Mouse (Mus musculus) thymus, postnatal 25 days (tissue): Measurements from ENCODE around the gene Amotl1.
"Not testable (repeated sequence)": the region's sequence is repeated elsewhere in the genome, so short reads cannot be mapped to it uniquely, and the experiment has no call there.

Experiments
- DNase-seq: peaks from one replicate; pipeline ENCODE4 v3.0.0; 2022

Amotl1 gene

DNA sequence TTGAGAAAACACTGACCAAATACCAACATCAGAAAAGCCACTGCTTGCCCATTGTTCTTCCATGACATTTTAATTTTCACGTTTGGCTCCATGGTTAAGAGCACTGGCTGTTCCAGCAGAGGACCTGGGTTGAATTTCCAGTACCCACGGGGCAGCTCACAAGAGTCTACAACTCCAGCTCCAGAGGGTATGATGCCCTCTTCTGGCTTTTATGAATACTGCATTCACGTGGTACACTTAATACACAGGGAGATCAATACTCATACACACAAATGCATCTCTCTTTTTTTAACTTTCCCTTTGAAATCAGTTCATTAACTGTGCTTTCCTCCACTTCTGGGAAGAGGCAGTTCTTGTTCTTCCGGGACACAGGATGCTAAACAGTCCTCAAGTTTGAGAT lies 41.4 kb downstream of the Amotl1 start:
- no peak for DNase-seq

DNA sequence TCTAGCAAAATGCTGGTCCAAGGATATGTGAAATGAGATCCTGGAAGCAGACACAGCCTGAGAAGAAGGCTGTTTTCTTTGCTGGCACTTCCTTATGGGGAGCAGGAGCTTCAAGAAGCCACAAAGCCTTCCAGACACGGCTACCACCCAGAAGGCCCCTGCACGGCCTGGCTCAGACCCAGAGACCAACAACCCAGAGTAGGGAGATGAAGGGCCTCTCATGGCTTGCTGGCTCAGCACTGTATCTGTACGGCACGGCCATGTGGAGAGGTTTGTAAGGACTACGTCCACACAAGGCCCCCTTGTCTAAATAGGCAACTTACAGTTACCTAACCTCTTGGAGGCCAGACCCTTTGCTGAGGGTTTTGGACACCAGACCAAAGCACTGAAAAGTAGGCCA lies 45.1 kb downstream of the Amotl1 start:
- no peak for DNase-seq

DNA sequence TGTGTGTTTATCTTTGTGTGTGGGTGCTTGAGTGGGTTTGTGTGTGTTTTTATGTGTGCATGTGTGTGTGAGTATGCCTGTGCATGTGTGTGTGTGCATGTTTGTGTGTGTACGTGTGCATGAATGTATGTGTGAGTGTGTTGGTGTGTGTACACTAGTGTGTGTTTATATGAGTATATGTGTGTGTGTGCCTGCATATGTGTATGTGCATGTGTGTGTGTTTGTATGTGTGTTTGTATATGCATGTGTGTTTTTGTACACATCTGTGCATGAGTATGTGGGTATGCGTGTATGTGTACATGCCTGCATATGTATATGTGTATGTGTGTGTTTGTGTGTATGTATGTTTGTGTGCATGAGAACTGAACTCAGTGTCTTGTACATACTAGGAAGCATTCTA lies 46.7 kb downstream of the Amotl1 start:
- no peak for DNase-seq

DNA sequence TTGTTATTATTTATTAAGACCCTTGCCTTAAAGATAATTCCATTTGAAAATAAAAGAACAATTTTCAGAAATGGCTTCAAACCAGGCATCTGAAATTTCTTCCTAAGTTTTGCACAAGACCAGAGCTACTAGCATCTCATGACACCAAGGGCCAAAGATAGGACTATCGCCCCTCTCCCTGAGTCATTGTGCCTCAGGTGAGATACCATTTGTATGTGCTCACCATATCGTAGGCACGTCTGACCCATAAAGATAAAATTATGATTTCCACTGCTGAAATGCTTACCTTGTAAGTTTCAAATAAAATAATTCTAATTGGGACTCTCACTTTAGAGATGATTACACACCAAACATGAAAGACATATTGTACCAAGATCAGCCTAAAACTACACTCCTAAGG lies 47.4 kb downstream of the Amotl1 start:
- no peak for DNase-seq

DNA sequence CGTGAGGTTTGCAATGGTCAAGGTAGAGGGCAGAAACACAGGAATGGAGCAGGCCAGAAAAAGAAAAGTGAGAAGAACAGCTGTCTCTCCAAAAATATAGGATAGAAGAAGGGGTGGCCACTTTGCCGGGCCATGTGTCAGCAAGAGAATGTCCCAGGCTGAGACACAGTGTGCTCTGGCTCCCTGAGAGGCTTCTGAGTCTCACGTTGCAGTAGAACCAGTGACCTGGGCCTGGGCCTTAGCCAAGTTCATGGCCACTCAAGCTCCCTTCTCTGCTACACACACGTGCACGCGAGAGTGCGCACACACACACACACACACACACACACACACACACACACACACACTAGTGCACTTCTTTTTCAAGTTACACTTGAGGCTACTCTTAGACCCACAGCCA lies 48.0 kb downstream of the Amotl1 start:
- DNase-seq: no peak

DNA sequence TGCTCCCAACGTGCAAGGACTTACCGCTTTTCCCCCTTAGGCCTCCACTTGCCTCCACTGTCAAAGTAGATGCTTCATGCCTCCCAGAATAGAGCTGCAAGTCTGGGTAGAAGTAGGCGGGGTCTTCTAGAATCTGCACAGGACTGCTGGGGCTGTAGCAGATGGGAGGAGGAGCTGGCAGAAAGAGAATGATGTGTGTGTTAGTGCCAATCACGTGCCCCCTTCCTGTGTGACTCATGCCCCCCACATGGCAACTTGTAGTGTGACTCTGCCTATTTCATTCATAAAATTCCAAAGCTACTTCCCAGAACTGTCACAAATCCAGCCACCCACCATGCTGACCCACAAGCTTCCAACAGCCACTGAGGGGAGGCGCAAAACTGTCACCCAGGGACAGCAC lies 48.4 kb downstream of the Amotl1 start:
- no peak for DNase-seq

DNA sequence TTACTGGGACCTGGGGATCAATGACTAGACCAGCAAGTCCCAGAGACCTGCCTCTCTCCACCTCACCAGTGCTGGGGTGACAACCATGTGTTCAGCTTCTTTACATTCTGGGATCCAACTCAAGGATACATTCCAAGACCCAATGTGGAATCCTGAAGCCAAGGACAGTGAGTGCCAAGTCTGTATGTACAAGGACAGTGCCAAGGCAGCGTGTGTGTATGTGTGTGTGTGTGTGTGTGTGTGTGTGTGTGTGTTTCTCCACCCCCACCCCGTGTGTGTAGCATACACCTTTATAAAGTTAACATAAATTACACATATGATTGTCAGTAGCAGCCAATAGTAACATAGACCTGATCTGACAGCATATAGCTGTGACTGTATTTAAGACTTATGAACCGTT lies 49.0 kb downstream of the Amotl1 start:
- DNase-seq: no peak

DNA sequence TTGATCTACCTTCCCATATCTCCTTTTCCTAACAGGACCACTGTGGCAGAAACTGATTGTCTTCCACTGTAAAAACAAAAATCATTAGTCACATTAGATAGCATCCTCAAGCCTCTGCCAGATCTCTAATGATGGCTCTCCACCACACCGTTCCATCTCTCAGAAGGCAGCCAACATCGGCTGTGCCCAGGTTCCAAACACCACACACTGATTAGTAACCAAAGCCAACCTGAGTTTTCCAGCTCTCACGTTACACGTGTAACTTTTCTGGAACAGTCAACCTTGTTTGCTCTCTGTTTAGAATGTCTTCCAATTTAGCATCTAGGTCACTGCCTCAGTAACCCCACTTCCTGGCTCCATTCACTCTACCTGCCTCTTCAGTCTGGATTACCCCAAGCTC lies 51.0 kb downstream of the Amotl1 start:
- DNase-seq: no peak

DNA sequence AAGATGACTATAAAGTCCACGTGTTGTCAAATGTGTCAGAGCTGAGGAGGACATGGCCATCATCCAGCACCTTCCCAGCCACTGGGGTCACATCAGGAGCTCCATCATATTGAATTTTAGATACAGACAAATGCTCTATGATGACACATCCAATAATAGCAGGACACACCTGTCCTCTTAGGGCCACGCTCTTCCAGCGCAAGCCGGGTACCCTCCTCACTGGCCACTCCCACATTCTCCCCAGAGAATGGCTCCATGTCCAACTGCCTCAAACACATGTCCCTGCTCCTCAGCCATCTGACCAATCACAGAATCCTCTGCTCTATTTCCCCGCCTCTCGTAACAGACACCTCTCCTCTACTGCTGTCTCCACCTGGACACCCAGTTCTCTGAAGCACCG lies 54.2 kb downstream of the Amotl1 start:
- DNase-seq: no peak

DNA sequence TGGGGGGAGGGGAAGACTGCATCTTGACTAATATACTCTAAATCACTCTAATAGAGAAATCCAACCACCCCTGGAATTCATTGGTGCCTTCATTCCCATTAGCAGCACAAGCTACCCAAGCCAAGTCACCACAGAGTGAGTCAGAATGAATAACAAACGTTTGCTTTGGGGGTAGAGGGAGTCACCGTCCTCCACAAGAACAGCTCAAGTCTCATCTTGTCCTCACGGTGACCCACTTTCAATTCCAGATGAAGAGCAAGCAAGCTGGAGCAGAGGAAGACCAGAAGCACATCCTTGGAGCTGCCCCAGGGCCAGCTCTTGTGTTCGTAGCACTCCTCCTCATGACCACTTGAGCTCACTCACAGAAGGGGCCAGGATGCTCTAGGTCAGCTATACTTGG lies 56.2 kb downstream of the Amotl1 start:
- DNase-seq: no peak

DNA sequence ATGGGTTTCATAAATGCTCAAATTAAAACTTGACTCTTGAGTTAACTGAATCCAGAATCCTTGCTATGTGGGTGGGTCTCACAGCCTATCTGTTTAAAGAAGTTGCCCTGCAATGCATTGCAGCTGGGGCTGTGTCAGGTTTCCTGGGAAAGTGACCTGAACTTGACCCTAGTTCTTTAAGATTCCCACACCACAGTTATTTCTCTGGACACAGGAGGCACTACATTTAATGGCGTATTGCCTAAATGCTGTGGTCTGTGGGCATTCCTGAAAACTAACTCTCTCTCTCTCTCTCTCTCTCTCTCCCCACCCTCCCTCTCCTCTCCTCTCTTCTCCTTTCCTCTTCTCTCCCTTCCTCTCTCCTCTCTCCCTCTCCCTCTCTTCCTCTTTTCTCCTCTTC lies 59.2 kb downstream of the Amotl1 start:
- no peak for DNase-seq

DNA sequence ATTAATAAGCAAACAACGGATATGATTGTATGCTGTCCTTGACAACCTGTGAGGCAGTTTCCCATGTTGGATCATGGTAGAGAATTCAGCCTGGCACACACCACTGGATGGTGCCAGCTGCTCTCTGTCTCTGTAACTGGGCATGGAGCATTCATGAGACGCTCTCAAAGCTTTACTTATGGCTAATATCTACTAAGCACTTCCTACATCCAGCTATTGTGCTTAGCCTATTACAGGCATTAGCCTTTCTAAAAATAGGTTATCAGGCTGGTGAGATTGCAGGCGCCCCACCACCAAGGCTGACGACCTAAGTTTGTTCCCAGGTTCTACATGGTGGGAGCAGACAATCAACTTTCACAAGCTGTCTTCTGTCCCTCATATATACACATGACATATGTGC lies 65.9 kb downstream of the Amotl1 start:
- DNase-seq: no peak

DNA sequence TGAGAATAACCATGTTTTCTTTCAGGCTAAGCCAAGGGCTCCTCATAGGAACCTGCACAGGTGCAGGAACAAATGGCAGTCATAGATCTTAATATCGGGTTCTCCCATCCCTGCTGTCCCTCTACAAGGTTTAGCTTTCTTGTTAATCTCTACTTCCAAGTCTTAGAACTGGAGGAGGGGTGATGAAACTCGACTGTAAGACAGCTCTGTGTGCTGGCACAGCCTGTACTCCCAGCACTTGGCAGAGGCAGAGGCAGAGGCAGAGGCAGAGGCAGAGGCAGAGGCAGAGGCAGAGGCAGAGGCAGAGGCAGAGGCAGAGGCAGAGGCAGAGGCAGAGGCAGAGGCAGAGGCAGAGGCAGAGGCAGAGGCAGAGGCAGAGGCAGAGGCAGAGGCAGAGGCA lies 68.5 kb downstream of the Amotl1 start:
- DNase-seq: not testable (repeated sequence)

DNA sequence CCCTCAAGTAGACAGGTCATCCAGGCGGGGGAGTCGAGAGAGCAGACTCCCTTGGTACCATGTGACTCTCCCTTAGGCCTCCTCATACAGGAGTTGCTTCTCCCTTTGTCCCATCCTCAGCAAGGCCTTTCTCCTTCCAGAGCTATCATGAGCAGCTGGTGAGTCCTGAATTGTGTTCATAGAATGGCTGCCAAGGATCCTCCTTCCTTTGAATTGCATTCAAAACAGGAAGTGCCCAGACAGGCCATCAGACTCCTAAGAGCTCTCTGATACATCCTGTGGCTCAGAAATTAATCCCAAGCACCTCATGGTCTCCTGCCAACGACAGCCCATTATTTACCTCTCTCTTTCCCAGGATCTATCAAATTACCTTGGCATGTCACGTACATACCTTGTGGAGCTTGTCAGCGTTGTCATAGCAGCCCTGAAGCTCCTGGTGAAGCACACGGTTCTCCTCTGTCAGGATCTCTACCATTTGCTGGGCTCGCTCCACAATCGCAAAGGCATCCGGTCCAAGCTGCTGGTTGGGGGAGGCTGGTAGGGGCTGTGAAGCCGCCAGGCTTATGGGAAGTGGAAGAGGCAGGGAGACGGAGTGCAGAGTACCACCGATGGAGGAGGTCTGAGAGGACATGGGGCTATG lies 70.0 kb downstream of the Amotl1 start:
- no peak for DNase-seq

DNA sequence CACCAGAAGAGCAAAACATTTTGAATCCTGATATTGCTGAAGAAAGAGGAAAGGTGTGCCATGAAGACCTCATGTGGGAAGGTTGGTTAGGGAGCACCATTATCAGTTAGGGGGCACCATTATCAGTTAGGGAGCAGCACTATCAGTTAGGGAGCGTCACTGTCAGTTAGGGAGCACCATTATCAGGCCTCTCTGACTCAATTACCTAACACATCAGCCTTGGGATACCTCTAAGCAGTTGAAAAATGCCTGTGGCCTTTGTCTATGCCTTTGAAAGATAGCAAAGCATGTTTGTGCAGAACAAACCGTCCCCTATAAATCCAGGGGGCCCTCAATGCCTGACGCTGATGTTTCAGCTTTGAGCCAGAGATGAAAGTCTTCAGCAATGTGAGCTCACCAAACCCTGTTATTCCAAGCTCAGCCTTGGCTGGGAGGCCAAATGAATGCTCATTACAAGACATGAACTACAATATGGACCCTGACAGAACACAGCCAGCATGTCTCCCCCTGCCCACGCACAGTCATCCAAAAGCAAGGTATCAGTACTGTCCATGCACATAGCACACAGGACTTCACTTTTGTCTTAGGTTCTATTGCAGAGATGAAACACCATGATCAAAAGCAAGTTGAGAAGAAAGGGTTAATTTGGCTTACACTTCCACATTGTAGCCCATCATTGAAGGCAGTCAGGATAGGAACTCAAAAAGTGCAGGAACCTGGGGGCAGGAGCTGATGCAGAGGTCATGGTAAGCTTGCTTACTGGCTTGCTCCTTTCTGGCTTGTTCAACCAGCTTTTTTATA lies 75.5 kb downstream of the Amotl1 start:
- DNase-seq: no peak

DNA sequence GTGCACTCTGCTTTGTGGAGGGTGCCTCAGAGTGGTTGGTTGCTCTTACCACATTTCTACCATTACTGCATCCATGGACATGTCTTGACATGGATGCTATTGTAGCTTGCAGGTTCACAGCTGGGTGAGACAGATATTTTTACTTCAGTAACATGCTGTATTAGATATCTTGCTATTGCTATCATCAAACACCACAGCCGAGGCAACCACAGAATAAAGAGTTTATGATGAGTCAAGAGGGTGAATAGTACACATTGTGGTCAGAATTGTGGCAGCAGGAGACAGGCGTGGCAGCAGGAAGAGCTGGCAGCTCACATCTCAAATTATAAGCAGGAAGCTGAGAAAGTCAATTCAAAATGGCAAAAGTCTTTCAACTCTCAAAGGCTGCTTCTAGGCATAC lies 76.4 kb downstream of the Amotl1 start:
- DNase-seq: no peak

DNA sequence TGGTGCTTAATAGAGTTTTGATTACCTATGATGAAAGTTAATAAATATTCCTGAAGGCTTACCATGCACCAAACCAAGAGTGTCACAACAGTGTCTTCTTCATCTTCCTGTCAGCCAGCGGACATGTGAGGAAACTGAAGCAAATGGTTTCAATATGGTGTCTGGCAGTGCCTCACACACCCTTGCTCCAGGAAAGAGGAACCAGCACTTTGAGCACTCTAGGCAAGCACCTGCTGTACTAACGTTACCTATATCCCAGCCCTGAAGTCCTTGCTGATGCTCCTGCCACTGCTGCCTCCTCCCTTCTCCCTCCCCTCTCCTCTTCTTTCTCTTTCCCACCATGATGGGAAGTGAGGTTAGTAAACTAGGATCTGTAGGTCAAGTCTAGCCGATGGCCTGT lies 80.4 kb downstream of the Amotl1 start:
- DNase-seq: no peak

DNA sequence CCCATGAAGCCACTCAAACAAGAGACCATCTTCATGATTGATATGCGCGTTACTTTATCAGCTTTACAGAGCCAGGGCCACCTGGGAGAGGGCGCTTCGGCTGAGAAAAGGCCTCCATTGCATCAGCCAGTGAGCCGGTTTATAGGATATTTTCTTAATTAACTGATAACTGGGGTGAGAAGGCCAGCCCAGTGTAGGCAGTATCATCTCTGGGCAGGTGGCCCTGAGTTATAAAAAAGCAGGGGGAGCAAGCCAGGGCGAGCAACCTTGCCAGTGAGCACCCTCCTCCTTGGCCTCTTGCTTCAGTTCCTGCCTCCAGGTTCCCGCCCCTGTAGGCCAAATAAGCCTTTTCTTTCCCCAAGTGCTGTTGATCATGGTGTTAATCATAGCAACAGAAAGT lies 81.5 kb downstream of the Amotl1 start:
- DNase-seq: no peak

DNA sequence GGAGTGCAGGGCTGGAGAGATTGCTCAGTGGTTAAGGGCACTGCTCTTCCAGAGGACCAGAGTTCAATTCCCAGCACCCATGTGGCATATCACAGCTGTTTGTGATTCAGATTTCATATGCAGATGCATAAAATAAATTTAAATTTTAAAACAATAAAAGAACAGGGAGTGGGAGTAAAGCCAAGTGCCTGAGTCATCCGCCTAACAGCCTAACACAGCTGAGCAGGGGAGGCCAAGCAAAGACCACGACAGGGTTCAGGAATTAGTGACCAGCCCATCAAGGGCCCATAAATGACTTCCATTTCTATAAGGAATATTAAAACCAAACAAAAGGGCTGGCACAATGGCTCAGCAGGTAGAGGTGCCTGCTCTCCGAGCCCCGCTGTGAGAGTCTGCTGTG lies 84.3 kb downstream of the Amotl1 start:
- DNase-seq: no peak

DNA sequence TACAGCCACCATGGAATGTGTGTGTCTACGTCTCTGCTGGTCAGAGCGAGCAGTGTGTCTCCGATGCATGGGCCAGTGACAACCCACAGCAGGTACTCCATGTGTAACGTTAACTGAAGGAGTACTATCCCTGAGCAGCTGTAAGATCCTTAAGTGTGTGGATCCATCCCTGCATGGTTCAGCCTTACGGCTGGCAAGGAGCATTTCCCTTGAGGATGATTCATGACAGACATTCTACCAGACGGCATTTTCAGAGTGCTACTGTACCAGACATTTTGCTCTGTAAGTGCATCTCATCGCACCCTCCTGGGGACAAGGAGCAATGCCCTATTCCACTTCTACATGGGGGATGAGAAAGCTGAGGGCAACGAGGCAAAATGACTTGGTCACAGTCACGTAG lies 84.9 kb downstream of the Amotl1 start:
- no peak for DNase-seq

DNA sequence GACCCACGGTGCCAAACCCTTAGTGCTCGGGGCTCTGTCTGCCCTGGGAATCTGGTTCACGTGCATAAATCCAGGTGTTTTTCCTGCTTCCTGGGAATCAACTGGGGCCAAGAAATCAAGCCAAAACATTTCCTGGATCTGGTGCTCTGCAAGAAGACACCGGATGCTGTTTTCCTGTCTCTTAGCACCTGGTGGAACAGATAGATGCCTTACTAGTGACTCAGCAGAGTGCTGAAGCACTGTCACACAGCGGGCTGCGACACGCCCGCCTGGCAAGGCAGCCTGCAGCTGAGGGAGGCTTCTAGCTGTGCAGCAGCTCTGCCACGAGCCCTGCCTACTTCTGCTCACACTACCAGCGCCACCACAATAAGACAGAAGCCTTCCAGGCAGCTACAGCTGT lies 85.4 kb downstream of the Amotl1 start:
- peak; percentile 63 for DNase-seq

DNA sequence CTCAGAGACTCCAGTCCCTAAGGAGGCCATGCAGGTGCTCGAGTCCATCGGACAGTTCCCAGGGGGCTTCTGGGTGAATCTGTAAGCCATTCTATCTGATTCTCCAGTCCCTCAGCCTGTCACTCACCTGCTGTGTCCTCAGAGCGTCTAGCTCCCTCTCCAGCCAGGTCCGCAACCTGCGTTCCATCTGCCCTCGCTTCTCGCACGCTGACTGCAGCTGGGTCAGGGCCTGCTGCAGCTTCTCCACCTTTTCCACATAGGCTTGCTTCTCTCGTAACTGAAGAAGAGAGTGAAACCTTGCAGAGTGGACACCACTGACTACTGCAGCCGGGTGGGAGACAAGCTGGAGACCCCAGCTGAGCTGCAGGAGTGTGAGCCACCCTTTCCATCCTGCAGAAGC lies 86.5 kb downstream of the Amotl1 start:
- no peak for DNase-seq

DNA sequence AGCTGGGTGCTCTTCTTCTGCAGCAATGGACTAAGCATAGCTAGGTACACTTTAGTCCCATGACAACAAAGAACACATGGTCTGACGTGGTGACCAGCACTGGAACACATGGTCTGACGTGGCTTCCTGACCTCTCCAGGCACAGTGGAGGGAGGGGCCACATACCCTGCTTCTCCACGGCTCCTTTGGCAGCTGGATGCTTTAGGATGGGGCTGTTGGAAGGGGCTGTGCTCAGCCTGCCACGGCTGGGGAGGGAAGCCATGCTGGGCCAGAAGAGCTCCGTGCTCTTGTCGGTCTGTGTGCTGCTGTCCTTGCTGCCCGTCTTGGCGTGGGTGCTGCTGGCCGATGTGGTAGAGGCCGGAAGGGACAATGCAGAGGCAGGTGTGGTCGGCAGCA lies 96.5 kb downstream of the Amotl1 start:
- DNase-seq: no peak

DNA sequence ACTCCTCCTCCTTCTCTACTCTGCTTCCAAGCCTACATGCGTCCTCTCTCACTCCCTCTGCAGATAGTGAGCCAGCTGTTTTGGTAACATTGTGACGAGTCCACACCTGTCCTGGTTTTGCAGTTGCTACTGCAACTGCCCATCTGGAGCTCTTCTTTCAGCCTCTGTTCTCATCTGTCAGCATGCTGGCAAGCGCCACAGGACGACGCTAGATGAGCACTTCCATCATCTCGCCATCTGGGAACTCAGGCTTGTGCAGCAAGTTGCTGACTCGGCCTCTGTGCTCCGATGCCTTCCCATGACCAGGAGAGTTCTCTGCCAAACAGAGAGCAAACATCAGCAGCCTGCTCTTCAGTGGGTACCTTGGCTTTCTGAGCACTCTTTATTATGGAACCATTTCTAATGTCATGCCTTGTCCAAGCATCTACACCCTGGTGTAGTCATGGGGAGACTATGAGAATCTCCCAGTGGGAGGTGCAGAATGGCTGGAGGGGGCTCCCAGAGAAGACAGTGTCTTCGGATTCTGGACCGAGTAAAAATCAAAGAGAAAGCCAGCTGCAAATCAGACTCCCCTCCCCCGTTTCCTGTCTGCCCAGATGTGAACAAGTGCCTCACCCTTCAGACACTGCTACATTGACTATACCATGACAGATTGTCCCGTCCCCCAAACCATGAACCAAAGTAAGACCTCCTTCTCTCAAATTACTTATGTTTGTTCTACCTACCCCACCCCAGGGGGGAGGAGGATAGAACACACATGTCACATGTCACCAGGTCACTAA lies 97.1 kb downstream of the Amotl1 start:
- peak; percentile 39 for DNase-seq
